Mouse (Mus musculus): ENCODE results near the gene Wnt5b. TPM values are rescaled to one million over a fixed set of nuclear protein-coding genes. Genes with fewer than 3 reads are reported as not detected.
A peak's percentile ranks its signal among the peaks of the same experiment; 100 is the strongest.

Gene Wnt5b
- polyA plus RNA-seq, 1 experiment from 2014 or later: 0.18 TPM

GRCm38 (mm10) chr6:119421001-119421400, 123.1 kb downstream of the Wnt5b start:
- no peak overlapping the region for H3K27ac ChIP-seq (ENCODE audit: low read length)

DNA sequence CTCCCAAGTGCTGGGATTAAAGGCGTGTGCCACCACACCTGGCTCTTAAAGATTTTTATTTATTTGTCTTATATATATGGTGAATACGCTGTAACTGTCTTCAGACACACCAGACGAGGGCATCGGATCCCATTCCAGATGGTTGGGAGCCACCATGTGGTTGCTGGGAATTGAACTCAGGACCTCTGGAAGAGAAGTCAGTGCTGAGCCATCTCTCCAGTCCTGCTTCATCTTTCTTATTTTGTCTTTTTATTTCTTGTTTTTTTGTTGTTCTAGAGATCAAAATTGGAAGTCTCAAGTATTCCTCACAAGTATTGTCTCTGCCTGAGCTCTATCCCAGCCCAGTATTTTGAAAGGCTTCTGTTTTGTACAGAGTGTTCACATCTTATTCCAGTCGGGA, 123.8 kb downstream of the Wnt5b start:
- ATAC-seq (ENCODE audit: low read depth): no peak
- Histone ChIP-seq H3K36me3 (ENCODE audit: control insufficient read depth, insufficient read depth) (no peaks in the 10 kb centered on the region), H3K9ac (ENCODE audit: low read depth, low read length) (no peak overlapping the region), H3K4me1 (ENCODE audit: control insufficient read depth, low read depth, low read length) (peaks cover 4% of the 10 kb centered on the region), H3K4me3 (ENCODE audit: low read depth, low read length) (no peak overlapping the region), H3K4me2 (ENCODE audit: low read depth, low read length) (no peak overlapping the region), H3K27ac (ENCODE audit: low read length) (no peak overlapping the region), H3K9me3 (replicated peaks; ENCODE audit: control insufficient read depth, low read length) (no peaks in the 10 kb centered on the region), H3K27me3 (ENCODE audit: control insufficient read depth, insufficient read depth, low read depth, low read length) (no peaks in the 10 kb centered on the region)
- 76% methylated on average over 5 of the region's 5 CpGs for WGBS (ENCODE audit: insufficient replicate concordance)

More at GRCm38 (mm10) chr6:119421001-119421400, 123.1 kb downstream of the Wnt5b start:
- H3K36me3 ChIP-seq (ENCODE audit: control insufficient read depth, insufficient read depth): no peaks in the 10 kb centered on the region
- H3K9me3 ChIP-seq (replicated peaks; ENCODE audit: control insufficient read depth, low read length): no peaks in the 10 kb centered on the region
- no peaks in the 10 kb centered on the region for H3K27me3 ChIP-seq (ENCODE audit: control insufficient read depth, insufficient read depth, low read depth, low read length)
- no peak overlapping the region for H3K9ac ChIP-seq (ENCODE audit: low read depth, low read length)
- H3K4me1 ChIP-seq (ENCODE audit: control insufficient read depth, low read depth, low read length): peaks cover 4% of the 10 kb centered on the region
- no peak overlapping the region for H3K4me2 ChIP-seq (ENCODE audit: low read depth, low read length)
- H3K4me3 ChIP-seq (ENCODE audit: low read depth, low read length): no peak overlapping the region
- WGBS (ENCODE audit: insufficient replicate concordance): 36% methylated on average over 4 of the region's 4 CpGs
- ATAC-seq (ENCODE audit: low read depth): no peak

GRCm38 (mm10) chr6:119419412-119419811, 124.7 kb downstream of the Wnt5b start:
- ATAC-seq (ENCODE audit: low read depth): no peak
- peaks cover 4% of the 10 kb centered on the region for H3K4me1 ChIP-seq (ENCODE audit: control insufficient read depth, low read depth, low read length)
- WGBS (ENCODE audit: insufficient replicate concordance): 70% methylated on average over 7 of the region's 7 CpGs
- no peak overlapping the region for H3K4me2 ChIP-seq (ENCODE audit: low read depth, low read length)
- H3K4me3 ChIP-seq (ENCODE audit: low read depth, low read length): no peak overlapping the region
- no peaks in the 10 kb centered on the region for H3K36me3 ChIP-seq (ENCODE audit: control insufficient read depth, insufficient read depth)
- no peaks in the 10 kb centered on the region for H3K9me3 ChIP-seq (replicated peaks; ENCODE audit: control insufficient read depth, low read length)
- no peak overlapping the region for H3K9ac ChIP-seq (ENCODE audit: low read depth, low read length)
- no peaks in the 10 kb centered on the region for H3K27me3 ChIP-seq (ENCODE audit: control insufficient read depth, insufficient read depth, low read depth, low read length)
- no peak overlapping the region for H3K27ac ChIP-seq (ENCODE audit: low read length)

- Histone ChIP-seq H3K4me1 (ENCODE audit: control insufficient read depth, low read depth, low read length) (peaks cover 4% of the 10 kb centered on the region), H3K9ac (ENCODE audit: low read depth, low read length) (no peak overlapping the region), H3K27me3 (ENCODE audit: control insufficient read depth, insufficient read depth, low read depth, low read length) (no peaks in the 10 kb centered on the region), H3K9me3 (replicated peaks; ENCODE audit: control insufficient read depth, low read length) (no peaks in the 10 kb centered on the region), H3K4me3 (ENCODE audit: low read depth, low read length) (no peak overlapping the region), H3K4me2 (ENCODE audit: low read depth, low read length) (no peak overlapping the region), H3K36me3 (ENCODE audit: control insufficient read depth, insufficient read depth) (no peaks in the 10 kb centered on the region), H3K27ac (ENCODE audit: low read length) (no peak overlapping the region)
- ATAC-seq (ENCODE audit: low read depth): no peak
- 62% methylated on average over 7 of the region's 7 CpGs for WGBS (ENCODE audit: insufficient replicate concordance)
Measured at GRCm38 (mm10) chr6:119418392-119419251, 125.5 kb downstream of the Wnt5b start.

GRCm38 (mm10) chr6:119417821-119418220, 126.3 kb downstream of the Wnt5b start:
- WGBS (ENCODE audit: insufficient replicate concordance): 57% methylated on average over 7 of the region's 7 CpGs
- H3K36me3 ChIP-seq (ENCODE audit: control insufficient read depth, insufficient read depth): no peaks in the 10 kb centered on the region
- no peak overlapping the region for H3K9ac ChIP-seq (ENCODE audit: low read depth, low read length)
- H3K4me1 ChIP-seq (ENCODE audit: control insufficient read depth, low read depth, low read length): peaks cover 4% of the 10 kb centered on the region
- no peaks in the 10 kb centered on the region for H3K27me3 ChIP-seq (ENCODE audit: control insufficient read depth, insufficient read depth, low read depth, low read length)
- H3K9me3 ChIP-seq (replicated peaks; ENCODE audit: control insufficient read depth, low read length): no peaks in the 10 kb centered on the region
- H3K4me3 ChIP-seq (ENCODE audit: low read depth, low read length): no peak overlapping the region
- ATAC-seq (ENCODE audit: low read depth): no peak
- H3K27ac ChIP-seq (ENCODE audit: low read length): no peak overlapping the region
- peak overlapping the region; percentile 59; the same call in 1 of the 2 replicates for H3K4me2 ChIP-seq (ENCODE audit: low read depth, low read length)

GRCm38 (mm10) chr6:119417354-119417753, 126.8 kb downstream of the Wnt5b start, which contains the start of gene Adipor2:
Adipor2 (minus strand) TSS chr6:119417704.
- Histone ChIP-seq H3K4me1 (ENCODE audit: control insufficient read depth, low read depth, low read length) (peaks cover 4% of the 10 kb centered on the region), H3K4me2 (ENCODE audit: low read depth, low read length) (peak within 1 kb of the TSS; percentile 59), H3K9me3 (replicated peaks; ENCODE audit: control insufficient read depth, low read length) (no peaks in the 10 kb centered on the region), H3K9ac (ENCODE audit: low read depth, low read length) (no peak within 1 kb of the TSS), H3K27ac (ENCODE audit: low read length) (no peak within 1 kb of the TSS), H3K36me3 (ENCODE audit: control insufficient read depth, insufficient read depth) (no peaks in the 10 kb centered on the region), H3K27me3 (ENCODE audit: control insufficient read depth, insufficient read depth, low read depth, low read length) (no peaks in the 10 kb centered on the region), H3K4me3 (ENCODE audit: low read depth, low read length) (peak within 1 kb of the TSS; percentile 32)
- under 1% methylated on average over 12 of the region's 12 CpGs for WGBS (ENCODE audit: insufficient replicate concordance)
- ATAC-seq (ENCODE audit: low read depth): peak; percentile 79

DNA sequence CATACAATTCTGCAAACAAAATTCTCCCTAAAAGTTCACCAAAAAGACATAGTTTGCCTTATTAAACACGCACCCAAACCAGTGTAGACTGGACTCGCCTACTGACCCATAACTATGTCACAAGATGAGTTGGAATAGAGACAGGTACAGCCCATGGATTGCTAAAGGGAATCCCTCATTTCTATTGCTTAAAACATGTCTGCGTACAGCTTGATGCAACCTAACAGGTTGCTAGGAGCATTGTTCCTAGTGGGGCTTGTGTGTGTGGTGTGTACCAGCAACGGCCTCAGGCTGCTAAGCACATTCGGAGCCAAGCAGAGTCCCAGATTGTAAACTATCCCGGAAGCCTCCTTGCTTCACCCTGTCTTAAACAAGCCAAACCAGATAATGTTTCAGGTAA, 127.5 kb downstream of the Wnt5b start:
- Histone ChIP-seq H3K9me3 (replicated peaks; ENCODE audit: control insufficient read depth, low read length) (no peaks in the 10 kb centered on the region), H3K4me3 (ENCODE audit: low read depth, low read length) (peak overlapping the region; percentile 3; the same call in 1 of the 2 replicates), H3K4me1 (ENCODE audit: control insufficient read depth, low read depth, low read length) (peaks cover 4% of the 10 kb centered on the region), H3K4me2 (ENCODE audit: low read depth, low read length) (peak overlapping the region; percentile 59), H3K27me3 (ENCODE audit: control insufficient read depth, insufficient read depth, low read depth, low read length) (no peaks in the 10 kb centered on the region), H3K9ac (ENCODE audit: low read depth, low read length) (no peak overlapping the region), H3K36me3 (ENCODE audit: control insufficient read depth, insufficient read depth) (no peaks in the 10 kb centered on the region), H3K27ac (ENCODE audit: low read length) (no peak overlapping the region)
- 47% methylated on average over 6 of the region's 6 CpGs for WGBS (ENCODE audit: insufficient replicate concordance)
- ATAC-seq (ENCODE audit: low read depth): no peak

DNA sequence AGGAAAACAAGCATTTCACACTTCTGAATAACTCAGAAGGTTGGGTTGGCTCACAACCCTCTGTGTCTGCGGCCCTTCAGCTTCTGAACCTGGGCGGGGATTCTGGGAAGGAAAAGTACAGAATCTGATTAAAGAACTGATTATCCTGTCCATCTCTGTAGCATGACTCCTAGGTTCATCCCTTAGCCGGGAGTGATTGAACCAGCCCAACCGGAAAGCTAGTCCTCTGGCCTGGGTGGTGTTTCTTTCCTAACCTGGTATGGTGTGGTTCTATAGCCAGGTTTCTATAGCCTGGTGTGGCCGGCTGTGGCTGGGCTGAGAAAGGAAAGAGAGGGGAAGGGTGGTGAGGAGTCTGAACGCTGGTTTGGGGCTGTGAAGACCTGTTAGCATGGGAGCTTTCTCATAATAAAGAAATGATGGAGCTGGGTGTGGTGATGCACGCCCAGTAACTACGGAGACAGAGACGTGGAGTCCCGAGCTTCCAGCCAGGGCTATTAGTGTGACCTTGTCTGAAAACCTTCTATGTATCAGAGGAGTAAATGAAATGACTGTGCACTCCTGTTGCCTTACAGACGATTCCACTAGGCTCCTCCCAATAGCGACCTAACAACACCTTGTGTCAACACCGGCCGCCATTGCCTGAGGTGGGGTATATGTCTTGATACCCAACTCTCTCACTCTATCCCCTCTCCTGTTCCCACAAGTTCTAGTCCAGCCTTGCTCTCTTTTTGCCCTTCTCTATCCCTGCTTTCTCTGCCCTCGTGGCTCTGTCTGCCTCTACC, 129.7 kb downstream of the Wnt5b start:
- Histone ChIP-seq H3K4me3 (ENCODE audit: low read depth, low read length) (no peak overlapping the region), H3K4me1 (ENCODE audit: control insufficient read depth, low read depth, low read length) (peaks cover 4% of the 10 kb centered on the region; the same call in 1 of the 2 replicates), H3K27ac (ENCODE audit: low read length) (no peak overlapping the region), H3K4me2 (ENCODE audit: low read depth, low read length) (no peak overlapping the region), H3K36me3 (ENCODE audit: control insufficient read depth, insufficient read depth) (no peaks in the 10 kb centered on the region), H3K27me3 (ENCODE audit: control insufficient read depth, insufficient read depth, low read depth, low read length) (no peaks in the 10 kb centered on the region), H3K9ac (ENCODE audit: low read depth, low read length) (no peak overlapping the region), H3K9me3 (replicated peaks; ENCODE audit: control insufficient read depth, low read length) (no peaks in the 10 kb centered on the region)
- no peak for ATAC-seq (ENCODE audit: low read depth)
- 65% methylated on average over 15 of the region's 15 CpGs for WGBS (ENCODE audit: insufficient replicate concordance)

DNA sequence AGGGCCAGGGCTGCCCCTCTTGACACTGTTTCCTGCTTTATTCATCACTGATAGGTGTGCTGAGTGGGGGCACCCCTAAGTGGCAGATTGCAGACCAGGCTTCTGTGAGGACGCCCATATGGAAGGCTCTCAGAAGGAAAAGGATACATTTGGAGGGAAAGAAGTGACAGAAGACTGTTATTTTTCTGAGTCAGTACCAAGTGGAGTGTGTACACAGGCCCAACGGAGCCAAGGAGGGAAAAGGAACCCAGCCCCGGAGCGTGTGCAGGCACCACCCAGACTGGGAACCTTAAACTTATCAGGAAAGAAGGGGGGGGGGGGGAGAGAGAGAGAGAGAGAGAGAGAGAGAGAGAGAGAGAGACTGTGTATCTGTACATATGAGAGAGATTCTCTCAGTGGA, 131.6 kb downstream of the Wnt5b start:
- Histone ChIP-seq H3K36me3 (ENCODE audit: control insufficient read depth, insufficient read depth) (no peaks in the 10 kb centered on the region), H3K4me3 (ENCODE audit: low read depth, low read length) (no peak overlapping the region), H3K9me3 (replicated peaks; ENCODE audit: control insufficient read depth, low read length) (no peaks in the 10 kb centered on the region), H3K27ac (ENCODE audit: low read length) (no peak overlapping the region), H3K4me2 (ENCODE audit: low read depth, low read length) (no peak overlapping the region), H3K4me1 (ENCODE audit: control insufficient read depth, low read depth, low read length) (peaks cover 10% of the 10 kb centered on the region), H3K27me3 (ENCODE audit: control insufficient read depth, insufficient read depth, low read depth, low read length) (no peaks in the 10 kb centered on the region), H3K9ac (ENCODE audit: low read depth, low read length) (no peak overlapping the region)
- no peak for ATAC-seq (ENCODE audit: low read depth)
- WGBS (ENCODE audit: insufficient replicate concordance): 73% methylated on average over 4 of the region's 4 CpGs
